Mouse (Mus musculus) hindbrain, embryonic 15.5 days (tissue): ENCODE results near the gene Tbc1d17. TPM values are rescaled to one million over a fixed set of nuclear protein-coding genes. Genes with fewer than 3 reads are reported as not detected.

ENCODE experiments used
- ATAC-seq: fragments of 200-750 bp; cut with Nextera tagmentation; 2 replicates; pipeline ENCODE4 v1.8.0; 2017; ENCODE audit warnings: low read depth, moderate number of reproducible peaks, moderate TSS enrichment; ENCODE audit not compliant: low FRiP score
- H3K27ac ChIP-seq: fragments of 300-500 bp; sonication (generic); replicated peaks from 2 replicates; pipeline ENCODE4 v1.5.1; 2015; ENCODE audit warnings: mild to moderate bottlenecking, inconsistent platforms
- H3K27me3 ChIP-seq: fragments of 300-500 bp; sonication (generic); 2 replicates; pipeline ENCODE4 v1.6.1; 2015; ENCODE audit warnings: control low read depth, inconsistent platforms
- H3K36me3 ChIP-seq: fragments of 300-500 bp; sonication (generic); 2 replicates; pipeline ENCODE4 v1.6.1; 2015; ENCODE audit warnings: control low read depth, inconsistent platforms
- H3K4me1 ChIP-seq: fragments of 300-500 bp; sonication (generic); replicated peaks from 2 replicates; pipeline ENCODE4 v1.6.1; 2015; ENCODE audit warnings: control low read depth, inconsistent platforms
- H3K4me2 ChIP-seq: fragments of 300-500 bp; sonication (generic); 2 replicates; pipeline ENCODE4 v1.6.1; 2015; ENCODE audit warnings: moderate library complexity, mild to moderate bottlenecking, inconsistent platforms
- H3K4me3 ChIP-seq: fragments of 300-500 bp; sonication (generic); 2 replicates; pipeline ENCODE4 v1.5.1; 2015; ENCODE audit warnings: mild to moderate bottlenecking, inconsistent platforms
- H3K9ac ChIP-seq: fragments of 300-500 bp; sonication (generic); 2 replicates; pipeline ENCODE4 v1.6.1; 2015; ENCODE audit warnings: inconsistent platforms
- H3K9me3 ChIP-seq: fragments of 300-500 bp; sonication (generic); 2 replicates; pipeline ENCODE4 v1.6.1; 2016; ENCODE audit warnings: control low read depth, inconsistent platforms
- WGBS: fragments of 180-500 bp; shearing (Covaris S2); methylation state at CpG from one replicate; pipeline ENCODE4 v1.1.7; 2015; 5-methylcytosine and 5-hydroxymethylcytosine counted together
- polyA plus RNA-seq: library from polyadenylated mRNA; unstranded; fragments of >200 nt; fragmentation: Nextera tagmentation; extraction: Ambion mirVana; gene quantifications from 2 replicates; pipeline ENCODE4 v1.2.1, GENCODE M21; 2015

The Tbc1d17 gene
- polyA plus RNA-seq, 1 experiment from 2014 or later, result 118 TPM

GRCm38 (mm10) chr7:44867802-44868201, 18.9 kb upstream of the Tbc1d17 start:
- no peaks in the 10 kb centered on the region for H3K27me3 ChIP-seq
- no peak for ATAC-seq
- H3K4me2 ChIP-seq, result peak overlapping the region; percentile 86
- H3K9ac ChIP-seq, result peak overlapping the region; percentile 98
- peaks cover 56% of the 10 kb centered on the region for H3K4me1 ChIP-seq
- H3K9me3 ChIP-seq, result no peaks in the 10 kb centered on the region
- H3K27ac ChIP-seq, result 0 out of 2 replicates have a peak overlapping the region, but pooled peaks have one; percentile 98
- peaks cover 22% of the 10 kb centered on the region for H3K36me3 ChIP-seq
- H3K4me3 ChIP-seq, result peak overlapping the region; percentile 83
- 45% methylated on average over 9 of the region's 9 CpGs for WGBS

- Histone ChIP-seq H3K9me3 (no peaks in the 10 kb centered on the region), H3K9ac (peak overlapping the region; percentile 98), H3K27ac (peak overlapping the region; percentile 98), H3K4me3 (peak overlapping the region; percentile 83), H3K27me3 (no peaks in the 10 kb centered on the region), H3K4me2 (peak overlapping the region; percentile 86), H3K4me1 (peaks cover 56% of the 10 kb centered on the region), H3K36me3 (peaks cover 29% of the 10 kb centered on the region)
- no peak for ATAC-seq
- WGBS, result 76% methylated on average over 19 of the region's 19 CpGs
Measured at GRCm38 (mm10) chr7:44867010-44867702, 18.3 kb upstream of the Tbc1d17 start.

- Histone ChIP-seq H3K4me2 (peak overlapping the region; percentile 86), H3K9ac (peak overlapping the region; percentile 15; the same call in 1 of the 2 replicates), H3K4me1 (peaks cover 56% of the 10 kb centered on the region), H3K36me3 (peaks cover 34% of the 10 kb centered on the region), H3K27me3 (no peaks in the 10 kb centered on the region), H3K9me3 (no peaks in the 10 kb centered on the region), H3K27ac (peak overlapping the region; percentile 98), H3K4me3 (peak overlapping the region; percentile 12)
- ATAC-seq, result no peak
- WGBS, result 40% methylated on average over 15 of the region's 15 CpGs
Measured at GRCm38 (mm10) chr7:44866276-44867009, 17.6 kb upstream of the Tbc1d17 start.

- Histone ChIP-seq H3K27me3 (no peaks in the 10 kb centered on the region), H3K4me3 (no peak overlapping the region), H3K9ac (no peak overlapping the region), H3K4me1 (peaks cover 59% of the 10 kb centered on the region), H3K27ac (no peak overlapping the region), H3K9me3 (no peaks in the 10 kb centered on the region), H3K36me3 (peaks cover 34% of the 10 kb centered on the region), H3K4me2 (no peak overlapping the region)
- no peak for ATAC-seq
- WGBS, result 80% methylated on average over 24 of the region's 24 CpGs
Measured at GRCm38 (mm10) chr7:44864595-44865542, 16.0 kb upstream of the Tbc1d17 start.

GRCm38 (mm10) chr7:44863982-44864494, 15.2 kb upstream of the Tbc1d17 start:
- no peak overlapping the region for H3K9ac ChIP-seq
- H3K4me1 ChIP-seq, result peaks cover 63% of the 10 kb centered on the region

GRCm38 (mm10) chr7:44863210-44863609, 14.3 kb upstream of the Tbc1d17 start:
- Histone ChIP-seq H3K27ac (no peak overlapping the region), H3K4me1 (peaks cover 65% of the 10 kb centered on the region), H3K9me3 (no peaks in the 10 kb centered on the region), H3K36me3 (peaks cover 34% of the 10 kb centered on the region), H3K4me2 (no peak overlapping the region), H3K9ac (no peak overlapping the region), H3K4me3 (no peak overlapping the region), H3K27me3 (no peaks in the 10 kb centered on the region)
- no peak for ATAC-seq
- WGBS, result 87% methylated on average over 14 of the region's 14 CpGs

More at GRCm38 (mm10) chr7:44863982-44864494, 15.2 kb upstream of the Tbc1d17 start:
- Histone ChIP-seq H3K36me3 (peaks cover 34% of the 10 kb centered on the region), H3K4me2 (no peak overlapping the region), H3K27ac (no peak overlapping the region), H3K4me3 (no peak overlapping the region), H3K27me3 (no peaks in the 10 kb centered on the region), H3K9me3 (no peaks in the 10 kb centered on the region)
- ATAC-seq, result no peak
- WGBS, result 86% methylated on average over 11 of the region's 11 CpGs

GRCm38 (mm10) chr7:44862434-44862833, 13.6 kb upstream of the Tbc1d17 start:
- 86% methylated on average over 8 of the region's 8 CpGs for WGBS
- Histone ChIP-seq H3K36me3 (peaks cover 34% of the 10 kb centered on the region), H3K27me3 (no peaks in the 10 kb centered on the region), H3K4me2 (no peak overlapping the region), H3K27ac (no peak overlapping the region), H3K4me1 (peaks cover 65% of the 10 kb centered on the region), H3K4me3 (no peak overlapping the region), H3K9me3 (no peaks in the 10 kb centered on the region), H3K9ac (no peak overlapping the region)
- ATAC-seq, result no peak

GRCm38 (mm10) chr7:44861429-44861816, 12.5 kb upstream of the Tbc1d17 start:
- Histone ChIP-seq H3K27ac (no peak overlapping the region), H3K4me1 (peaks cover 60% of the 10 kb centered on the region), H3K9me3 (no peaks in the 10 kb centered on the region), H3K4me3 (no peak overlapping the region), H3K27me3 (no peaks in the 10 kb centered on the region), H3K4me2 (no peak overlapping the region), H3K9ac (no peak overlapping the region), H3K36me3 (peaks cover 34% of the 10 kb centered on the region)
- WGBS, result 68% methylated on average over 14 of the region's 14 CpGs
- ATAC-seq, result no peak

GRCm38 (mm10) chr7:44860576-44861428, 11.9 kb upstream of the Tbc1d17 start:
- Histone ChIP-seq H3K36me3 (peaks cover 34% of the 10 kb centered on the region), H3K27me3 (no peaks in the 10 kb centered on the region), H3K27ac (0 out of 2 replicates have a peak overlapping the region, but pooled peaks have one; percentile 23), H3K4me3 (no peak overlapping the region), H3K9me3 (no peaks in the 10 kb centered on the region), H3K9ac (peak overlapping the region; percentile 12; the same call in 1 of the 2 replicates), H3K4me1 (peaks cover 57% of the 10 kb centered on the region), H3K4me2 (no peak overlapping the region)
- 60% methylated on average over 22 of the region's 22 CpGs for WGBS
- ATAC-seq, result peak; percentile 9; the same call in 1 of the 2 replicates

GRCm38 (mm10) chr7:44859896-44860295, 11.0 kb upstream of the Tbc1d17 start:
- H3K9me3 ChIP-seq, result no peaks in the 10 kb centered on the region
- peaks cover 31% of the 10 kb centered on the region for H3K36me3 ChIP-seq
- H3K4me3 ChIP-seq, result no peak overlapping the region
- peaks cover 53% of the 10 kb centered on the region for H3K4me1 ChIP-seq
- no peak overlapping the region for H3K9ac ChIP-seq
- no peak overlapping the region for H3K4me2 ChIP-seq
- H3K27ac ChIP-seq, result no peak overlapping the region
- no peak for ATAC-seq
- no peaks in the 10 kb centered on the region for H3K27me3 ChIP-seq
- 95% methylated on average over 11 of the region's 11 CpGs for WGBS

GRCm38 (mm10) chr7:44857905-44858304, 9.0 kb upstream of the Tbc1d17 start:
- peak overlapping the region; percentile 83 for H3K4me2 ChIP-seq
- peak overlapping the region; percentile 88 for H3K9ac ChIP-seq
- H3K4me1 ChIP-seq, result peaks cover 60% of the 10 kb centered on the region
- H3K9me3 ChIP-seq, result no peaks in the 10 kb centered on the region
- WGBS, result 34% methylated on average over 8 of the region's 8 CpGs
- H3K27ac ChIP-seq, result peak overlapping the region; percentile 95
- ATAC-seq, result no peak
- peaks cover 13% of the 10 kb centered on the region for H3K36me3 ChIP-seq
- H3K27me3 ChIP-seq, result no peaks in the 10 kb centered on the region
- H3K4me3 ChIP-seq, result peak overlapping the region; percentile 85
